Mouse (Mus musculus) spleen, adult 18-20 months (tissue): ENCODE results near the gene Slc45a2.
"Not testable (repeated sequence)": the region's sequence is repeated elsewhere in the genome, so short reads cannot be mapped to it uniquely, and the experiment has no call there.

Experiments used
- DNase-seq, 2 experiments: peaks; one replicate each; pipeline ENCODE4 v3.0.0; 2022; ENCODE audit warnings: mixed read lengths in 2 of 2

Gene Slc45a2

DNA sequence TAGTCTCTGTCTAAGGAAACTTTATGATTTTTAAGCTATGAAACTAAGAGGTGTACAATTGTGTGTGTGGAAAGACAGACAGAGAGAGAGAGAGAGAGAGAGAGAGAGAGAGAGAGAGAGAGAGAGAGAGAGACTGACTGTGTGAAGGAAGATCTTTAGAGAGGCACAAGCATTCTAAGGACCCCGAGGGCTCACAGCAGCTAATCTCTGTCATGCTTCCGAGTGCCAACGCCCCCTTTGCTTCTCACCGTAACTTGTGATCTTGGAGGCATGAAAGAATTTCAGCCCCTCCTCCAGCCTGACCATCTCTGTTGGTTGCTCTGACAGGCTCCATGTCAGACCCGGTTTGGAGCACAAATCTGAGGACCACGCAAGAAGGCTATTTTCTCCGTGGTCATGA, at the start of gene Slc45a2:
TSS of gene Slc45a2 (plus strand) at position 301 of the 400 bp plus-strand sequence.
- no peak for DNase-seq

DNA sequence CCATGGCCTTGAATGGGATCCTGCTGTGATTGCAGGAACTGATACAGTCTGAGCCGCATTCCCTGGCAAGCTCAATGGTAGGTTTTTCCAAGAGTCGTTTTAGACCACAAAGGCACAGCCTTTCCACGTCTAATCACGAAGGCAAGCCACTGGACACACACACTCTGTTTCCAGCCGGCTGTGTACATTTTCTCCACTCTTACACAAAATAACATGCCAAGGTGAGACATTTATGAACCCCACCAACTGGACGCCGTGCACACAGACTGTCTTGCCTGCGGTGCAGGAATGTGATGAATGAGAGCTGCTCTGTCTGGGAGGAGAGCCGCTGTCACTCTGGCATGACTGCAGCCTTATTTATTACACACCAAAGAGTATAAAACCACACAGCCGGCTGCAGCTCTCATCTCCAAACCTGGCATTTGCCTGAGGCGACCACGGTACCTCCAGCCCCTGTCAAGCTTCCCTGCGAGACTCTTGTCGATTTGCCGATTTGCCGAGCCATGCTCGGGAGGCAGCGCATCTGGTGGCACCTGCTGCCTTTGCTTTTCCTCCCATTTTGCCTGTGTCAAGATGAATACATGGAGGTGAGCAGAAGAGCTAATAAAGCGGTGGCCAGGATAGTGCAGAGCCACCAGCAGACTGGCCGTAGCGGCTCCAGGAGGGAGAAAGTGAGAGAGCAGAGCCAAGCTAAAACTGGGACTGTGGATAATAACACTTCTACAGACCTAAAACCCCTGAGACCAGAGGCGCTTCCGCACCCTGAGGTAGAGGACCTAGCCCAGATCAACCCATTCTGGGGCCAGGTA, 48.4 kb upstream of the Slc45a2 start, which contains the start of gene C1qtnf3:
TSS of gene C1qtnf3 (plus strand) at position 382 of the 809 bp plus-strand sequence.
- DNase-seq, result no peak

GRCm38 (mm10) chr15:10952760-10953305, 47.7 kb upstream of the Slc45a2 start:
- DNase-seq, result no peak

GRCm38 (mm10) chr15:10953465-10953864, 47.1 kb upstream of the Slc45a2 start:
- no peak for DNase-seq

GRCm38 (mm10) chr15:10954381-10955016, 46.0 kb upstream of the Slc45a2 start:
- no peak for DNase-seq

- no peak for DNase-seq
Observed at GRCm38 (mm10) chr15:10955156-10955555, 45.4 kb upstream of the Slc45a2 start.

DNA sequence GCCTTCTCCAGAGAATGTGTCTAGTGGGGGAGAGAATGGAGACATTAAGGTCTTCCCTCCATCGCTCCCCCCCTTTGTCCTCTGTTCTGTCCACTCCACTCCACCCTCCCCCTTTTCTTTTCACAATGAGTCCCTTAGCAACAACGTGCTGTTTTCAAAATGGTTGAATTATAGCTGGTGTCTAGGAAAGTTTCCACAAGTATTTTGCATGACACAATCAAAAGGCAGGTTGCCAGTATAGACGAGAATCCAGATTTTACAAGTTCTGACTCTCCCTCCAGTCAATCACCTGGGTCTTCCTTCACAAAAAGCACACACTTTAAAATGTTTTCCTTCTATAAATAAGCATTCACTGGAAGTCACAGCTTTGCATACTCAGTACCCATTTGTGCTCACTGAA, 43.8 kb upstream of the Slc45a2 start:
- DNase-seq, result no peak

- DNase-seq, result no peak
Observed at GRCm38 (mm10) chr15:10959277-10960026, 41.1 kb upstream of the Slc45a2 start.

GRCm38 (mm10) chr15:10960267-10960666, 40.3 kb upstream of the Slc45a2 start:
- DNase-seq, result no peak

- no peak for DNase-seq
Observed at GRCm38 (mm10) chr15:10962601-10963000, 37.9 kb upstream of the Slc45a2 start.

DNA sequence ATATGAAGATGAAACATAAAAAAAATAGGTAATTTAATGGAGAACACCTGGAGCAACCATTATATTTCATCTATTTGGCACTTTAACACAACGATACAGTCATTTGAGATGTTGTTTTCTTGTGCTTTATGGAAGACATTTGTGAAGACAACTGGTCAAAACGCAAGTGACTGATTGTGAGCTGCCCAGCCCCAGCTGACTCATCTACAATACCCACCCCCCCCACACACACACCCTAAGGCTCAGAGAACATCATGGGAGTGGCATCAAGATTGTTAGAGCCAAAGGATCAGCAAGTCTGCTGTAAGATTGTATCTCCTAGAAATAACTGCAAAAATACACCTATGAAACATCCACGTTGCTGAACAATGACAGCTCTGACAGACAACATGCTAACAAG, 31.1 kb upstream of the Slc45a2 start:
- no peak for DNase-seq

- DNase-seq, result no peak
Observed at GRCm38 (mm10) chr15:10970777-10971176, 29.7 kb upstream of the Slc45a2 start.

- no peak for DNase-seq
Observed at GRCm38 (mm10) chr15:10977151-10977550, 23.4 kb upstream of the Slc45a2 start.

GRCm38 (mm10) chr15:10980712-10981111, 19.8 kb upstream of the Slc45a2 start:
- no peak for DNase-seq

GRCm38 (mm10) chr15:10981377-10982063, 19.0 kb upstream of the Slc45a2 start, which contains the start of gene Amacr:
TSS of gene Amacr (plus strand) at chr15:10981756.
- peak; percentile 79 to 87 for DNase-seq

- no peak for DNase-seq
Observed at GRCm38 (mm10) chr15:10982064-10982435, 18.5 kb upstream of the Slc45a2 start.

GRCm38 (mm10) chr15:10985756-10986155, 14.8 kb upstream of the Slc45a2 start:
- no peak for DNase-seq

GRCm38 (mm10) chr15:10986477-10986876, 14.0 kb upstream of the Slc45a2 start:
- not testable (repeated sequence) for DNase-seq

GRCm38 (mm10) chr15:10990411-10990810, 10.1 kb upstream of the Slc45a2 start:
- DNase-seq, result no peak

- DNase-seq, result no peak
Observed at GRCm38 (mm10) chr15:10991566-10991965, 9.0 kb upstream of the Slc45a2 start.

GRCm38 (mm10) chr15:10999832-11000231, 689 bp upstream of the Slc45a2 start:
- no peak for DNase-seq

DNA sequence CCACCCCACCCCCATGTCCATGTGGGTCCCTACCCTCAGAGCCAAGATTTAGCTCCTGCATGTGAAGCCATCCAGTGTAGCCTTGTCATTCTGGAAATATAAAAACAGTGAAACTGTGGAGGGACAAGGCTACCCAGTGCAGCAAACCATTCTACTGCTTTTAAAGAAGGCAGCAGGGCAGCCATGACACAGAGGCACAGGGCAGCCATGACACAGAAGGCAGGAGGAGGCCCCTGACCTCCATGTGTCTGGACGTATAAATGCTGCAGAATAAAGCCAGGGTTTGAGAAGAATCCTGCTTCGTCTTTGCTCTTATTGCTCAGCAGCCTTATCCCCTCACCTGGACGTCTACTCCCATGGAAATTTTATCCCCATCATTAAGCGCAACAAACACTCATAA, 3.3 kb downstream of the Slc45a2 start:
- DNase-seq, result no peak
